Mouse (Mus musculus) MEL (cell line): ENCODE data around the gene Hoxa9.

Experiments
- CTCF ChIP-seq, 3 experiments: IDR thresholded peaks in 2 of 3; conservative IDR thresholded peaks in 1 of 3; 2 replicates each; pipeline ENCODE4 v1.5.1; 2011 to 2012; ENCODE audit warnings: low read length in 3 of 3, low read depth in 2 of 3, mild to moderate bottlenecking in 2 of 3, improper control_type of control experiment in 1 of 3, inconsistent platforms in 1 of 3, mixed read lengths in 1 of 3, moderate library complexity in 1 of 3; ENCODE audit not compliant: control insufficient read depth in 1 of 3, insufficient read depth in 1 of 3, poor library complexity in 1 of 3, severe bottlenecking in 1 of 3
- E2F4 ChIP-seq: IDR thresholded peaks from 2 replicates; pipeline ENCODE4 v1.6.1; 2011; ENCODE audit warnings: low read depth, low read length, improper control_type of control experiment, borderline replicate concordance
- EP300 ChIP-seq, 2 experiments: IDR thresholded peaks; 2 replicates each; pipeline ENCODE4 v1.6.1; 2011; ENCODE audit warnings: improper control_type of control experiment in 2 of 2, low read length in 2 of 2, low read depth in 1 of 2, mild to moderate bottlenecking in 1 of 2
- ETS1 ChIP-seq: IDR thresholded peaks from 2 replicates; pipeline ENCODE4 v1.6.1; 2012; ENCODE audit warnings: low read depth, mild to moderate bottlenecking, inconsistent platforms, low read length, improper control_type of control experiment, moderate library complexity
- GATA1 ChIP-seq: IDR thresholded peaks from 2 replicates; pipeline ENCODE4 v1.6.1; 2011; ENCODE audit warnings: low read depth, low read length, improper control_type of control experiment
- JUND ChIP-seq: IDR thresholded peaks from 2 replicates; pipeline ENCODE4 v1.6.1; 2011; ENCODE audit warnings: low read depth, mild to moderate bottlenecking, improper control_type of control experiment, low read length
- KAT2A ChIP-seq: conservative IDR thresholded peaks from 2 replicates; pipeline ENCODE4 v1.6.1; 2012; ENCODE audit warnings: low read depth, low read length, improper control_type of control experiment, inconsistent platforms
- MYC ChIP-seq: IDR thresholded peaks from 2 replicates; pipeline ENCODE4 v1.6.1; 2011; ENCODE audit warnings: low read depth, mild to moderate bottlenecking, low read length, improper control_type of control experiment, moderate library complexity
- POLR2A ChIP-seq, 2 experiments: IDR thresholded peaks; 2 replicates each; pipeline ENCODE4 v1.6.1; 2011 to 2012; ENCODE audit warnings: low read length in 2 of 2, mild to moderate bottlenecking in 2 of 2, control low read depth in 1 of 2, improper control_type of control experiment in 1 of 2, low read depth in 1 of 2, moderate library complexity in 1 of 2; ENCODE audit not compliant: control insufficient read depth in 1 of 2, insufficient read depth in 1 of 2, poor library complexity in 1 of 2
- SIN3A ChIP-seq: IDR thresholded peaks from 2 replicates; pipeline ENCODE4 v1.6.1; 2012; ENCODE audit warnings: low read length, improper control_type of control experiment, inconsistent platforms
- TCF12 ChIP-seq: IDR thresholded peaks from 2 replicates; pipeline ENCODE4 v1.6.1; 2014; ENCODE audit warnings: low read depth, mild to moderate bottlenecking, inconsistent platforms, low read length, improper control_type of control experiment, moderate library complexity
- USF1 ChIP-seq: IDR thresholded peaks from 2 replicates; pipeline ENCODE4 v1.6.1; 2014; ENCODE audit warnings: low read depth, mild to moderate bottlenecking, inconsistent platforms, low read length, improper control_type of control experiment, moderate library complexity
- ZKSCAN1 ChIP-seq: IDR thresholded peaks from 2 replicates; pipeline ENCODE4 v1.6.1; 2012; ENCODE audit warnings: low read depth, mild to moderate bottlenecking, inconsistent platforms, low read length, improper control_type of control experiment, moderate library complexity

GRCm38 (mm10) chr6:52216691-52217458, 14.0 kb downstream of the Hoxa9 start:
- TF ChIP-seq POLR2A (IDR thresholded peaks at IDR 0.05; ENCODE audit: control insufficient read depth in 1 of 2, insufficient read depth in 1 of 2, low read depth in 1 of 2, low read length in 2 of 2, poor library complexity in 1 of 2) (no peak), CTCF (IDR thresholded peaks at IDR 0.05 in 2 of 3, conservative IDR thresholded peaks at IDR 0.05 in 1 of 3; ENCODE audit: control insufficient read depth in 1 of 3, insufficient read depth in 1 of 3, low read depth in 2 of 3, low read length in 3 of 3, poor library complexity in 1 of 3, severe bottlenecking in 1 of 3) (no peak), JUND (no peak), KAT2A (no peak), EP300 (IDR thresholded peaks at IDR 0.05; ENCODE audit: low read depth in 1 of 2, low read length in 2 of 2) (no peak), MYC (no peak), ZKSCAN1 (no peak), SIN3A (no peak), E2F4 (no peak), GATA1 (no peak), ETS1 (no peak), USF1 (no peak), TCF12 (no peak)
